Comparison of ENCODE assay signal across 13 mouse cellular contexts in the genomic region with DNA sequence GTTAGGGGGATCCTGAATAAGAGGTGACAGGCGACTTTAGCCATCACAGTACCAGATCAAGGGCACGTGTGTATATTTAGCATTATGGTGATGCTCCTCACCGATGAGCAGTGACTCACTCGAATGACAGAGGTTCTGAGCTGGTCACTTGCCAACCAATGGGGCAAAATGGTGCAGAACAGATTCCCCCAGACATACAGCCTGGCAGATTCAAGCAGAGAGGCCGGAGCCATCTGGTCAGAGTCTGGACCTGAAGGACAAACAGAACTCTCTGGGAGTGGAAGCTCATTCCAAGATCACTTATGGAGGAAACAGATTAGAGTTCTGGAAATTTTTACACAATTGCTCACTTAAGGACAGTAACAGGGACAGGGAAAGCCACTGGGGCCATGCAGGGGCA. TPM values are rescaled to one million over a fixed set of nuclear protein-coding genes. Genes with fewer than 3 reads are reported as not detected.
DNase-seq lines count a peak whose midpoint lies in the region; ATAC-seq and TF ChIP-seq lines count a peak whose summit lies in the region.
"Had no signal": no experiment of that assay in that cellular context is flagged by ENCODE, and none has a peak within 500 bp of the region (broad histone marks: within the 10 kb centered on the region; RNA-seq: fewer than 3 reads in every experiment).

No protein-coding gene starts in this region.

- H3K27ac ChIP-seq in heart, postnatal 0 days (ENCODE audit: low read depth): no peak overlapping the region
- H3K27ac ChIP-seq: forebrain, embryonic 12.5 days; limb, embryonic 12.5 days; midbrain, embryonic 15.5 days had no signal

- H3K27me3 ChIP-seq in heart, postnatal 0 days (ENCODE audit: control insufficient read depth, insufficient read depth, low read length): no peaks in the 10 kb centered on the region
- H3K27me3 ChIP-seq: forebrain, embryonic 12.5 days; limb, embryonic 12.5 days; midbrain, embryonic 15.5 days had no signal

- no peak for TF ChIP-seq EP300 in heart, postnatal 0 days (IDR thresholded peaks at IDR 0.05; ENCODE audit: low read depth)

- 36% methylated on average over 5 of the region's 5 CpGs for WGBS in heart, postnatal 0 days

- H3K36me3 ChIP-seq in heart, postnatal 0 days (replicated peaks; ENCODE audit: control insufficient read depth, insufficient read depth, low read length): no peaks in the 10 kb centered on the region
- H3K36me3 ChIP-seq: limb, embryonic 12.5 days had no signal

- H3K9me3 ChIP-seq in heart, postnatal 0 days (replicated peaks; ENCODE audit: control insufficient read depth, low read length): no peaks in the 10 kb centered on the region
- H3K9me3 ChIP-seq: forebrain, embryonic 12.5 days; limb, embryonic 12.5 days; midbrain, embryonic 15.5 days had no signal

- H3K4me3 ChIP-seq in heart, postnatal 0 days (ENCODE audit: low read depth, low read length): no peak overlapping the region
- H3K4me3 ChIP-seq: forebrain, embryonic 12.5 days; limb, embryonic 12.5 days; midbrain, embryonic 15.5 days had no signal

- peak; percentile 32 for ATAC-seq in frontal cortex, adult (ENCODE audit: low TSS enrichment)
- peak; percentile 68 for ATAC-seq in heart, postnatal 0 days (ENCODE audit: insufficient read depth, low read depth)
- ATAC-seq: midbrain, embryonic 15.5 days had no signal

- intact Hi-C loops in left cerebral cortex, postnatal 4 days (cut with DNase I): no loop called here
- intact Hi-C loops in left cerebral cortex, postnatal 14 days (cut with DNase I): no loop called here

- no peak for TF ChIP-seq CTCF in heart, postnatal 0 days (IDR thresholded peaks at IDR 0.05; ENCODE audit: low read depth)

- DNase-seq in frontal cortex, postnatal 36 days (ENCODE audit: low spot score in 2 of 2): no peak
- DNase-seq in left cerebral cortex, postnatal 4 days: peak; percentile 57
- no peak for DNase-seq in left cerebral cortex, postnatal 14 days (ENCODE audit: low spot score in 2 of 2)
- peak; percentile 78 for DNase-seq in cerebellum, adult 11-12 months
- peak; percentile 31 for DNase-seq in heart, postnatal 0 days (ENCODE audit: low spot score)
- DNase-seq in c-Kit-positive CD71-positive TER-119-positive erythroid progenitor cells, embryonic 14.5 days (ENCODE audit: low spot score): no peak
- no peak for DNase-seq in ovary, adult 18-20 months (ENCODE audit: low spot score)
- DNase-seq: kidney, adult 11 months had no signal

- H3K9ac ChIP-seq in heart, postnatal 0 days (replicated peaks; ENCODE audit: low read depth, low read length): no peak overlapping the region
- H3K9ac ChIP-seq: forebrain, embryonic 12.5 days; limb, embryonic 12.5 days; midbrain, embryonic 15.5 days had no signal

- no peaks in the 10 kb centered on the region for H3K4me1 ChIP-seq in heart, postnatal 0 days (ENCODE audit: control insufficient read depth, insufficient read depth)
- H3K4me1 ChIP-seq: forebrain, embryonic 12.5 days; limb, embryonic 12.5 days; midbrain, embryonic 15.5 days had no signal

- H3K4me2 ChIP-seq in heart, postnatal 0 days (ENCODE audit: low read depth, low read length): no peak overlapping the region
- H3K4me2 ChIP-seq: forebrain, embryonic 12.5 days; limb, embryonic 12.5 days; midbrain, embryonic 15.5 days had no signal

RNA-seq across cellular contexts. Expression of gene Scg3, which starts 17.2 kb away (rescaled TPM):
- total RNA-seq in left cerebral cortex, postnatal 4 days (2021): 100 to 1,000 TPM; 183 to 193 TPM
- 100 to 1,000 TPM; 317 to 336 TPM for total RNA-seq in left cerebral cortex, postnatal 14 days (2021)
- not detected in 2 replicates for total RNA-seq in heart, postnatal 0 days (2014; rRNA removed; ENCODE audit: low replicate concordance)
- 0.19 and 0.36 TPM in 2 replicates for polyA plus RNA-seq in heart, postnatal 0 days (2015; fragmentation: Nextera tagmentation; extraction: Ambion mirVana)
- total RNA-seq: neutrophil, adult 5-6 weeks had no signal

RNA-seq across cellular contexts. Expression of gene Lysmd2, which starts 41.1 kb away (rescaled TPM):
- 10 to 100 TPM; 24.4 to 26.5 TPM for total RNA-seq in left cerebral cortex, postnatal 4 days (2021)
- total RNA-seq in left cerebral cortex, postnatal 14 days (2021): 10 to 100 TPM; 60.1 to 63.1 TPM
- 11.9 and 12.0 TPM in 2 replicates for total RNA-seq in heart, postnatal 0 days (2014; rRNA removed; ENCODE audit: low replicate concordance)
- 20.4 and 21.2 TPM in 2 replicates for polyA plus RNA-seq in heart, postnatal 0 days (2015; fragmentation: Nextera tagmentation; extraction: Ambion mirVana)

RNA-seq across cellular contexts. Expression of gene Tmod2, which starts 55.5 kb away (rescaled TPM):
- 100 to 1,000 TPM; 453 to 459 TPM for total RNA-seq in left cerebral cortex, postnatal 4 days (2021)
- 100 to 1,000 TPM; 436 to 438 TPM for total RNA-seq in left cerebral cortex, postnatal 14 days (2021)
- 2.2 and 3.5 TPM in 2 replicates for total RNA-seq in heart, postnatal 0 days (2014; rRNA removed; ENCODE audit: low replicate concordance)
- 4.3 and 4.7 TPM in 2 replicates for polyA plus RNA-seq in heart, postnatal 0 days (2015; fragmentation: Nextera tagmentation; extraction: Ambion mirVana)

Comparison
In these comparisons a context has a peak if more than half of its experiments do, and no peak if none do; other contexts are left out.
1. DNase-seq: peak in left cerebral cortex, postnatal 4 days (single experiment), cerebellum, adult 11-12 months (single experiment) and heart, postnatal 0 days (single experiment); none in frontal cortex, postnatal 36 days (0 of 2), left cerebral cortex, postnatal 14 days (0 of 2), c-Kit-positive CD71-positive TER-119-positive erythroid progenitor cells, embryonic 14.5 days (single experiment) and ovary, adult 18-20 months (single experiment).
2. RNA of gene Scg3, which starts 17.2 kb away (total RNA-seq): 317 to 336 TPM in left cerebral cortex, postnatal 14 days and 183 to 193 TPM in left cerebral cortex, postnatal 4 days; not detected in heart, postnatal 0 days; every median in the first group is over 100 times any median in the second.
3. RNA of gene Tmod2, which starts 55.5 kb away (total RNA-seq): 453 to 459 TPM in left cerebral cortex, postnatal 4 days and 436 to 438 TPM in left cerebral cortex, postnatal 14 days; 2.2 to 3.5 TPM in heart, postnatal 0 days; every median in the first group is over 10 times any median in the second.